In the genomic region with DNA sequence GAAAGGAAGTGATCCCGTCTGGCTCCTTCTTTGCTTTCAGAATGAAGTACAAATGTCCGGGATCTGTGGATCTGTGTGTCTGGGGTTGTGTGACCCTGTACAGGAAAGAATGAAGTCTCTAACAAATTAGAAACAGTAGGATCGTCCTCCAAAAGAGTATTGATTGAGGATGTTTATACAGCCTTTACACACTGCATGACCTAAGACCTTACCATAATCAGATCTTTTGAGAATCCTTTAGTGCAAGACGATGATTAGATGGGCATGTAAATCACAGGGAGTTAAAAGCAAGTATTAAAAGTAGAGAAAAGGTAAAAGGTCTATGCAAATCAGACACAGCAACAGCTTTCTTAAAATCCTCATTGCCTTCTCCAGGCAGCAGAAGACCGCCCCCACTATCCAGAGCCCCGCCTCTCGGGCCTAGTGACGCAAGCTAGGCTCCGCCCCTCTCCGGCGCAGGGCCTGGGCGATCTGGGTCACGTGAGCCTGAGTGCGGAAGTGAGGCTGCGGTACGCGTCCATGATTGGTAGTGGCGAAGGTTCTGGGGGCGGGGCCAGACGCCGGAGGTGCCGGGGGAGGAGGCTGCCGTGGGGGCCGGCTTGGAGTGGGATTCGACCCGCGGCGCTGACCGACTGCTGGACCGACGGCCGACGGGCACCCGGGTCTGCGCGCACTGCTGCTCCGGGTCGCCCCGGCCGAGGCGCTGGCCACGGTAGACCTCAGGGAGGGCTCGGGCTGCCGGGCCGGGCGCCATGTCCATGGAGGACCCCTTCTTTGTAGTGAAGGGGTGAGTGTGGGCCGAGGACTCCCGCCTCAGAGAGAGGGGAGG, we compare ENCODE assay signal across 8 mouse cellular contexts. TPM values are rescaled to one million over a fixed set of nuclear protein-coding genes. Genes with fewer than 3 reads are reported as not detected.
DNase-seq lines count a peak whose midpoint lies in the region; ATAC-seq and TF ChIP-seq lines count a peak whose summit lies in the region.

Stx6 (plus strand) TSS at position 575 of the 829 bp plus-strand sequence.

- H3K4me1 ChIP-seq in ES-E14 (ENCODE audit: control insufficient read depth in 2 of 2, insufficient read depth in 2 of 2, low read length in 2 of 2, poor library complexity in 1 of 2): peaks cover 2 to 4% of the 10 kb centered on the region in 2 experiments; a peak in 3 of 4 replicates
- H3K4me1 ChIP-seq in forebrain, embryonic 16.5 days (replicated peaks; ENCODE audit: control insufficient read depth, insufficient read depth, low read length): peaks cover 13% of the 10 kb centered on the region; the same call in 1 of the 2 replicates
- H3K4me1 ChIP-seq in lung, embryonic 14.5 days (ENCODE audit: insufficient read depth): peaks cover 3% of the 10 kb centered on the region; the same call in 1 of the 2 replicates
- peaks cover 5% of the 10 kb centered on the region for H3K4me1 ChIP-seq in olfactory bulb, adult 2 months (ENCODE audit: control insufficient read depth, insufficient read depth, low read length)
- H3K4me1 ChIP-seq in thymus, adult 2 months (replicated peaks; ENCODE audit: control insufficient read depth, insufficient read depth, low read length): peaks cover 28% of the 10 kb centered on the region

- no peaks in the 10 kb centered on the region for H3K9me3 ChIP-seq in ES-E14 (ENCODE audit: control insufficient read depth, insufficient read depth, low read depth, low read length)
- H3K9me3 ChIP-seq in forebrain, embryonic 16.5 days (ENCODE audit: control insufficient read depth, low read length): no peaks in the 10 kb centered on the region
- no peaks in the 10 kb centered on the region for H3K9me3 ChIP-seq in lung, embryonic 14.5 days (ENCODE audit: low read depth, low read length)

- H3K27ac ChIP-seq in ES-E14 (ENCODE audit: insufficient read depth, low read depth, low read length, poor library complexity, severe bottlenecking): no peak within 1 kb of the TSS
- peak within 1 kb of the TSS; percentile 87 for H3K27ac ChIP-seq in forebrain, embryonic 16.5 days (ENCODE audit: low read length)
- H3K27ac ChIP-seq in layer of hippocampus, adult 2 months: peak within 1 kb of the TSS; percentile 96
- peak within 1 kb of the TSS; percentile 84 for H3K27ac ChIP-seq in lung, embryonic 14.5 days (ENCODE audit: low read depth)
- H3K27ac ChIP-seq in olfactory bulb, adult 2 months (ENCODE audit: insufficient read depth, low read depth, low read length): peak within 1 kb of the TSS; percentile 32; the same call in 1 of the 2 replicates
- H3K27ac ChIP-seq in thymus, adult 2 months (ENCODE audit: control insufficient read depth, insufficient read depth, low read length): peak within 1 kb of the TSS; percentile 8

- H3K4me3 ChIP-seq in ES-E14 (ENCODE audit: insufficient read depth in 1 of 2, low read depth in 1 of 2, low read length in 2 of 2, poor library complexity in 1 of 2, severe bottlenecking in 1 of 2): peak within 1 kb of the TSS; percentile 84 to 98
- H3K4me3 ChIP-seq in forebrain, embryonic 16.5 days (replicated peaks; ENCODE audit: low read length): peak within 1 kb of the TSS; percentile 95
- peak within 1 kb of the TSS; percentile 79 for H3K4me3 ChIP-seq in layer of hippocampus, adult 2 months
- peak within 1 kb of the TSS; percentile 95 for H3K4me3 ChIP-seq in lung, embryonic 14.5 days (ENCODE audit: low read depth, low read length)
- H3K4me3 ChIP-seq in olfactory bulb, adult 2 months (ENCODE audit: insufficient read depth, low read depth, low read length): peak within 1 kb of the TSS; percentile 86
- H3K4me3 ChIP-seq in thymus, adult 2 months (ENCODE audit: control insufficient read depth, insufficient read depth, low read length): peak within 1 kb of the TSS; percentile 91

- peak within 1 kb of the TSS; percentile 73 for H3K4me2 ChIP-seq in forebrain, embryonic 16.5 days (ENCODE audit: low read length)
- peak within 1 kb of the TSS; percentile 76 for H3K4me2 ChIP-seq in lung, embryonic 14.5 days

- peak; percentile 99 for ATAC-seq in forebrain, embryonic 16.5 days
- ATAC-seq in lung, embryonic 14.5 days (ENCODE audit: insufficient read depth): peak; percentile 98

- peak within 1 kb of the TSS; percentile 70 for H3K9ac ChIP-seq in ES-E14 (ENCODE audit: insufficient read depth, low read depth, low read length, poor library complexity, severe bottlenecking)
- peak within 1 kb of the TSS; percentile 91 for H3K9ac ChIP-seq in forebrain, embryonic 16.5 days (replicated peaks; ENCODE audit: low read depth, low read length)
- H3K9ac ChIP-seq in lung, embryonic 14.5 days: peak within 1 kb of the TSS; percentile 82

- TF ChIP-seq CTCF in layer of hippocampus, adult 2 months (conservative IDR thresholded peaks at IDR 0.05): no peak
- no peak for TF ChIP-seq CTCF in lung, embryonic 14.5 days (IDR thresholded peaks at IDR 0.05; ENCODE audit: low read depth)
- no peak for TF ChIP-seq CTCF in olfactory bulb, adult 2 months (IDR thresholded peaks at IDR 0.05; ENCODE audit: insufficient read depth, low read depth, low read length)
- TF ChIP-seq CTCF in thymus, adult 2 months (IDR thresholded peaks at IDR 0.05; ENCODE audit: borderline replicate concordance, control insufficient read depth, extremely low read depth, insufficient read depth, low read length, poor library complexity): peak; percentile 60; the same call in 1 of the 2 replicates

- intact Hi-C loops in heart, postnatal 36 days (cut with DNase I): no loop called here

- WGBS in forebrain, embryonic 16.5 days: 2% methylated on average over 48 of the region's 48 CpGs
- WGBS in lung, embryonic 14.5 days: 1% methylated on average over 47 of the region's 48 CpGs
- WGBS in olfactory bulb, adult 2 months: 3% methylated on average over 48 of the region's 48 CpGs
- WGBS in thymus, adult 2 months: 4% methylated on average over 48 of the region's 48 CpGs

- H3K36me3 ChIP-seq in ES-E14 (ENCODE audit: control insufficient read depth, insufficient read depth, low read length, poor library complexity, severe bottlenecking): no peaks in the 10 kb centered on the region
- H3K36me3 ChIP-seq in forebrain, embryonic 16.5 days (ENCODE audit: control insufficient read depth, insufficient read depth): no peaks in the 10 kb centered on the region
- H3K36me3 ChIP-seq in lung, embryonic 14.5 days (ENCODE audit: insufficient read depth): no peaks in the 10 kb centered on the region
- H3K36me3 ChIP-seq in thymus, adult 2 months (ENCODE audit: control insufficient read depth, insufficient read depth, low read length): no peaks in the 10 kb centered on the region

- H3K27me3 ChIP-seq in forebrain, embryonic 16.5 days (replicated peaks; ENCODE audit: control insufficient read depth, insufficient read depth, low read length): no peaks in the 10 kb centered on the region
- no peaks in the 10 kb centered on the region for H3K27me3 ChIP-seq in lung, embryonic 14.5 days (ENCODE audit: insufficient read depth, low read length)
- no peaks in the 10 kb centered on the region for H3K27me3 ChIP-seq in thymus, adult 2 months (ENCODE audit: control insufficient read depth, insufficient read depth, low read length)

- peak; percentile 93 for DNase-seq in ES-E14 (ENCODE audit: low read depth, low spot score)
- peak; percentile 98 for DNase-seq in cerebellum, adult 11-12 months
- DNase-seq in heart, postnatal 36 days: peak; percentile 97 to 98
- peak; percentile 99 for DNase-seq in layer of hippocampus, adult 2 months (ENCODE audit: low spot score in 2 of 2)
- peak; percentile 99 for DNase-seq in lung, embryonic 14.5 days
- peak; percentile 99 for DNase-seq in thymus, adult 2 months

- TF ChIP-seq POLR2A in olfactory bulb, adult 2 months (IDR thresholded peaks at IDR 0.05; ENCODE audit: insufficient read depth, low read depth, low read length): peak; percentile 54
- peak; percentile 80 for TF ChIP-seq POLR2A in thymus, adult 2 months (IDR thresholded peaks at IDR 0.05; ENCODE audit: control insufficient read depth, extremely low read depth, insufficient read depth, low read length, poor library complexity)

- in situ Hi-C loops in ES-E14 (cut with MboI; ENCODE audit: low sequenced_read_pairs in 2 of 2, unreplicated experiment in 2 of 2): no loop called here

TF ChIP-seq in ES-E14, 5 proteins besides CTCF, POLR2A, EP300 and RAD21:
- TF ChIP-seq CHD2 (IDR thresholded peaks at IDR 0.05; ENCODE audit: low read depth, low read length) (no peak), HCFC1 (IDR thresholded peaks at IDR 0.05; ENCODE audit: borderline replicate concordance, insufficient read depth, low read length) (no peak), MAFK (IDR thresholded peaks at IDR 0.05; ENCODE audit: insufficient read depth, low read depth, low read length) (no peak), ZC3H11A (IDR thresholded peaks at IDR 0.05; ENCODE audit: borderline replicate concordance, low read depth, low read length) (no peak), ZNF384 (IDR thresholded peaks at IDR 0.05; ENCODE audit: low read depth, low read length) (no peak)
TF ChIP-seq in ES-E14: peak in this region for 0.

RNA-seq across cellular contexts. Expression of gene Stx6, which starts in this region (rescaled TPM):
- total RNA-seq in ES-E14 (2012; rRNA removed): 22.7 and 23.9 TPM in 2 replicates
- polyA plus RNA-seq in forebrain, embryonic 16.5 days (2015; fragmentation: Nextera tagmentation; extraction: Ambion mirVana): 121 and 125 TPM in 2 replicates
- 10 to 100 TPM; 19.9 to 23.8 TPM for total RNA-seq in heart, postnatal 36 days (2021)
- 100 to 1,000 TPM; 124 to 129 TPM for total RNA-seq in layer of hippocampus, adult 2 months (2021)
- polyA plus RNA-seq in lung, embryonic 14.5 days (2014; fragmentation: Nextera tagmentation; extraction: Ambion mirVana): 97.6 and 99.7 TPM in 2 replicates
- polyA plus RNA-seq in olfactory bulb, adult 2 months (2012; ENCODE audit: insufficient read depth, insufficient read length, low replicate concordance, missing spikeins): not detected in 2 replicates
- polyA plus RNA-seq in thymus, adult 2 months (2012; rRNA removed): 232 and 272 TPM in 2 replicates
